Mouse (Mus musculus) bone marrow macrophage, adult 2 months (primary cell): ENCODE measurements around the gene Gna15.

ENCODE experiments used
- CTCF ChIP-seq: IDR thresholded peaks from 2 replicates; pipeline ENCODE4 v1.5.1; 2012; ENCODE audit warnings: low read depth, mild to moderate bottlenecking, low read length, moderate library complexity
- POLR2A ChIP-seq: IDR thresholded peaks from 2 replicates; pipeline ENCODE4 v1.6.1; 2012; ENCODE audit warnings: mild to moderate bottlenecking, low read depth, low read length, borderline replicate concordance

GRCm38 (mm10) chr10:81482533-81482889, 41.5 kb downstream of the Gna15 start, which contains the start of gene Celf5:
- TF ChIP-seq CTCF (peak; percentile 60), POLR2A (no peak)
